Mouse (Mus musculus) T-helper 17 cell (primary cell): ENCODE data around the gene Tfap4.

Experiments used
- in situ Hi-C, 2 experiments: fragments of 300-600 bp; cut with MboI, MseI; formaldehyde crosslinking; loops; 1 replicate in 1 of 2; 2 replicates in 1 of 2; pipeline ENCODE4 v1.15.1; 2025; ENCODE audit warnings: high pct_unique_total_duplicates in 2 of 2

Gene Tfap4

DNA sequence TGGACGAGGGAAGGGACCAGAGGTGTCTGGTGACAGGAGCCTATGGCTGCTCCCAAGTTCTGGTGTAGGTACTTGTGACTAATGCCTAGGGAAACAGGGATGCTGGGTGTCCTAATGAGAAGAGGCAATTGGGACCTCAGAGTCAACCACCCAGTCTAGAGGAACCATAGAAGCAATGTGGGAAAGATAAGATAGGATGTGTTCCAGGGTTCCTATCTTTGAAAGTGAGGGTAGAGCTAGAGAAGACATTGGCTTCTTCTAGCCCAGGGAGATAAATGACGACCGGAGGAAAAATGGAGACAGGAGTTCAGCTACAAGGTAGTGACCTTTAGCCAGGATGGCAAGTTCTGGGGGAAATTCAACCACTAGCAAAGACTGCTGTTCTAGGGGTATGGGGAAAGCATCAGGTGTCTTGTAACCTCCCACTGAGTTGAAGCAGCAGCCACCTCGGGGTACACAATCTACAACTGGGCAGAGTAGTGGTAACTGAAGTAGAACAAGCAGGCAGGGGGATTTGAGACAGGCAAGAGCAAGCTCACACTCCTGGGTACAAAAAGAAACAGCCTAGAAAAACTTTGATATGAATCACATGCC, 38.5 kb downstream of the Tfap4 start:
- in situ Hi-C loops, result no loop called here

DNA sequence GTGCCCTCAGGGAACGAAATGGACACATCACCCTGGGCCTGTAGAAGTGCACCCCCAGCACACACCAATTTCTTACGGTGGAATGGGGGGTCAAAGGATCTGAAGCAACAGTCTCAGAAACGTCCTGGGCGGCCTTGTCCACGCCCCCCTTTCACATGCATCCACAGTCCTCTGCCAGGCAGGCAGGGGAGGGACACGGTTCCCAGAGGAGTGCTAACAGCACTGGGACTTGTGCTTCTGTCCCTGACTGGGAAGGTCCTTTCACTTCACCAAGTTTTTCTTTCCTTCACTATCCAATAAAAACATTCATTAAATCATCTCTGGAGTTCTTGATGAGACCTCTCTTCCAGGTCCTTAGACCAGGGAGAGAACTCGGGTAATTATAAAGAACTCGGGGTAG, 39.0 kb downstream of the Tfap4 start:
- in situ Hi-C loops, result no loop called here

DNA sequence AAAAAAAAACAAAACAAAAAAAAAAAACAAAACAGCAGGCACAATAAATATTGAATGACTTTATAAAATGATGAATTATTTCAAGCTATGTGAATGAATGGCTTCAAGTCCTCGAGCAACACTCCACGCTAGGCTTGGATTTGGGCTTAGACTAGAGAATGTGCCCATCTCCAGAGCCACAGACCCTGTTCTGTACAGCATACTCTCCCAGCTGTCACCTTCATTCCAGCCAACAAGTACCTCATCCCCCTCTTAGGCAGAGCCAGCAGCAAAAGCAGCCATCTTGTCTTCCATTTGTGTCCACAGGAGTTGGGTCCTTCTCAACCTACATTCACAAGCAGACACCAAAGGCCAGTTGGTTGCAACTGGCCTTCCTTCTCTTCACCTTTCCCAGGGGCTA, 39.8 kb downstream of the Tfap4 start:
- in situ Hi-C loops, result no loop called here

DNA sequence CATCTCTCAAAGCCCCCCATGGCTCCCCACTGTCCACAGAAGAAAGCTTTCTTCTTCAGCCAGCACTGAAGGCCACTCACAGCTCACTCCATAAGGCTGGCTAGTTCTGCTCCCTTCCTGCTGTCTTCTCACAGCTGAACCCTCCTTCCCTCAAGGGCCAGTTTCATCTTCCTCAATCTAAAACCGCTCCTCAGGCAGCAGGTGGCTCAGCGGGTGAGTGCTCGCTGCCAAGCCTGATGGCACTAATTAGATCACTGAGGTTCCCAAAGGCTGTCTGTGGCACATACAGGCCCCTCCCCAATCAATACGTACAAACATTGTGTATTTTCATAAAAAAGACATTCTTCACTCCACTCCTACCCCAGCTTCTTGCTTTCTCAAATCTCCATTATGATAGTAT, 40.5 kb downstream of the Tfap4 start:
- in situ Hi-C loops, result no loop called here

DNA sequence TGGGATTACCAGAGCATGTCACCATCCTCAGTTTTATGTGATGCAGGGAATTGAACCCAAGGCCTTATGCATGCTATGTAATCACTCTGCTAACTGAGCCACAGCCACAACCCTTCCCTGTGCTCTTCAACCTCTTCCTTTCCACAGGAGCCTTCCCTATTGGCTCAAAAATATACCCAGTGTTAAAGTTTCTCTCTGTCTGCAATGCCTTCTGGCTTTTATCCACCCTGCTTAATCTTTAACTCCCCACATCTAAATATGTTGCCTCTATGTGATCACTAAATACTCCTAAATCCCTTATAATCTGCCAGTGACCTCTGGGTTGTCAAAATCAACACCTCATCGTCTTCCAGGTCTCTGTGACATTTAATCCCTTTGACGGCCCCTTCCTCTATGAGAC, 41.7 kb downstream of the Tfap4 start:
- in situ Hi-C loops, result no loop called here

DNA sequence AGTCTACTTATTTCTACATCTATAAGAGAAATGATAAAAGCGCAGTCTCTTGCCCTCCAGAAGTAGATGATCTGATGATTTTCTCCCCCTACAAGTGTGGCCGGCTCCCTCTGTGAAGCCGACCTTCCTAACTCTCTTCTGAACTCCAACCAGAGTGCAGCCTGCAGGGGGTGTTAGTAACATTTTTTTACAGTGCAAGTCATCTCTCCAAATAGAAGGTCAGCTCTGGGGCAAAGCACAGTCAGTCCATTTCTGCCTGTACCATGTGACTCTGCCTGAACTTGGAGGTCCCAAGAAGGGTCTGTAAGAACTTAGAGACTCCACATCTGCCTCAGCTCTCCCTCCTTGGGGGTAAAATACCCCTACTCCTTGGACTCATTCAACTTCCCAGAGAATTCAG, 45.3 kb downstream of the Tfap4 start:
- in situ Hi-C loops, result no loop called here

DNA sequence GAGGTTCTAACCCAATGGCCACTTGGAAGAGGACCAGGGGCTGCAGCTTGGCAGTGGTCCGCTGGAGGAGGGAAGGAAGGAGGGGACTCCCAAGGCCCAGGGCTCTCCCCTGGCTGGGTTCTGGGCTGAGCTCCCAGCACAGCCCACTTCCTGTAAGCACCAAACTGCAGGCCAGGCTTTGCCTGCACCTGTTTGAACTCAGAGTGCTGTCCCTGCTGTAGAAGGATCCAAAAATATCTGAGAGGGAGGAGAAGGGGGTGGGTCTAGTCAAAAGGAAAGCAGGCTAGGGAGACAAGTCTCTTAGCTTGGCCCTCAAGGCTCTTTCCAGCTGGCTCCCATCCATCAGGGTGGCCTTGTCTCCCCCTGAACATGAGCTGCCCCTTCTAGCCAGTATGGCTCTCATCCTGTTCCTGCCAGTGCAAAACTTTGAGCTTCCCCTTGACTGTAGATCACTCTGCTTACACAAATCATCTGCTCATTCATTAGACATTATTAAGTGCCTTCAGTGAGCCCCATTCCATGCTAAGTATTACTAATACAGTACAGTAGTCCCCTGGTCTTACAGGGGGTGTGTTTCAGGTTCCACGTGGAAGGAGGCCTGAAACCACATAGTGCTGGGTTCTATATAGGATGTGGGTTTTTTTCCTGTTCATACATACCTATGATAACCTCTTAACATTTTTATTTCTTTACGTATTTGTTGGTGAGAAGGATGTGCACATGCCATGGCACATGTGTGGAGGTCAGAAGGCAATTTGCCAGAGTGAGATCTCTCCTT, 46.8 kb downstream of the Tfap4 start:
- in situ Hi-C loops, result no loop called here

DNA sequence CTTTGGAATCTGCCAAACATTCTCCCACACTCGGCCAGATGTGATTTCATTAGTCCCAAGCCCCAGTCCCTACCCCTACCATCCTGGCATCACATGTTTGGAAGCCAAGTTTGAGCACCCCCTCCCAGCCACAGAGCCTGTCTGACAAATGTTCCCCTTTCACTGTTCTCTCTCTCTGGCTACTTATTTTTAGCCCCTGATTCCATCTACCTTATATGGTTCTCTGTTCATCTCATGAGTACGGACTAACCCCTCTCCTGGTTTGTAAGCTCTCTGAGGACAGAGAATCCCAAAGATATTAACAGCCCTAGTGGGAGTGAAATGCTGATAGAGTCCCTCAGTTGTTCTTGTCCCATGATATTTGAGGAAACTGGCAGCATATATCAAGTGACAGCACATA, 48.3 kb downstream of the Tfap4 start:
- in situ Hi-C loops, result no loop called here

DNA sequence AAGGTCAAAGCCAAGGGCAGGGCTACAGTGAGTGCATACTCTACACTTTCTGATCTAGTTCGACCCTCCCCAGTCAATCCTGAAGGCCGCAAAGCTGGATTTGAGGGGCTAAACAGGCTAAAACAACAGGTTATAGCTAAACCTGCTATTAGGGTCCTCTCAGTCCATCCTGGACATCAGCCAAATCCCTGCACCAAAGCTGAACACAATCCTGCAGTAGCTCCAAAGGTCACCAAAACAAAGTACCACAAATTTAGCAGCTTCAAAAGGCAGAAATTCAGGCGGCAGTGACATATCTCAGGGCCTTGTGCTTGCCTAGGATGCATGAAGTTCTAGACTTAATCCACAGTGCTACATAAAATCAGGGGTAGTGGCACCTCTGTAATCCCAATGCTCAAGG, 53.5 kb downstream of the Tfap4 start:
- in situ Hi-C loops, result no loop called here

DNA sequence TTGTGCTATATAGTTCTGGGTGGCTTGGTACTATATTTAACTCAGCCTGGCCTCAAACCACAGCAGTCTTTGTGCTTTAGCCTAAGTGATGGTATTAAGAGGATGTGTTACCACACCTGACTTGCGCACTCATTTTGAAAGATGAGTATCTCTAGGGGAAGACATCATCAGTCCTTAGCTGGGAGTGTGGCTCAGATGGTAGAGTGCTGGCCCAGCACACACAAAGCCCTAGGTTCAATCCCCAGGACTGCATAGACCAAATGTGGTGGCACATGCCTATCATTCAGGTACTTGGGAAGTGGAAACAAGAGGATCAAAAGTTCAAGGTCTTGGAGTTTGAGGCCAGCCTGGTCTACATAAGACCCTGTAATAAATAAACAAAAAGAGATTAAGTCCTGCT, 56.2 kb downstream of the Tfap4 start:
- in situ Hi-C loops, result no loop called here

DNA sequence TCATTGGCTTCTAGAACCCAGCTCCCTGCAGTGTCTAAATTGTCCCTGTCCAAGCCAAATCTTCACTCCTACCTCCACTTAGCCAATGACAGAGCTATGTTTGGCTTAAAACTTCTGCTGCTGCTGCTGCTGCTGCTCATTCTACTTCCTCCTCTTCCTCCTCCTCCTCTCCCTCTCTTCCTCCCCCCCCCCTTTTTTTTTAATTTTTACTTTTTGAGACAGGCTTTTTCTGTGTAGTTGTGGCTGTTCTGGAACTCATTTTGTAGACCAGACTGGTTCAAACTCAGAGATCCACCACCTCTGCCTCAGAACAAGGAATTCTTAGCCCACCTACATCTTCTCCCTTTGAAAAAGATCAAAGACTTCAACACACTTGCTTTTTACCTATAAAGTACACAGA, 57.1 kb downstream of the Tfap4 start:
- in situ Hi-C loops, result no loop called here

DNA sequence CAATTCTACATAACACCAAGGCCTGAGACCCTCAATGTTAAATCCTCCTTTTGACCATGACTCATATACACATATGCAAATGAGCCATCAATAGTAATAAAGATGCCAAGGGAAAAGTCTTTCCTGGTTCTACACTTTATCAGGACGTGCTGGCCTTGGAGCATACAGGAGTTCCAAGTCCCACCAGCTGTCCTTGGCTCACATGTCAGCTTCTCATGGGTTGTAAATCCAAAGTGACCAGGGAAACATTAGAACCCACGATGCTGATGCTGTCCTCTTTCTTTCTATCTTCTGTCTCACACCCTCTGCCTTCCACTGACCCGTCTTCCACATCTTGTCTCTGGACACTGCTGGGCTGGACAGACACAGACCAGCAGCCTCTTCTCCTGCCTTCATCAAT, 58.0 kb downstream of the Tfap4 start:
- in situ Hi-C loops, result no loop called here

DNA sequence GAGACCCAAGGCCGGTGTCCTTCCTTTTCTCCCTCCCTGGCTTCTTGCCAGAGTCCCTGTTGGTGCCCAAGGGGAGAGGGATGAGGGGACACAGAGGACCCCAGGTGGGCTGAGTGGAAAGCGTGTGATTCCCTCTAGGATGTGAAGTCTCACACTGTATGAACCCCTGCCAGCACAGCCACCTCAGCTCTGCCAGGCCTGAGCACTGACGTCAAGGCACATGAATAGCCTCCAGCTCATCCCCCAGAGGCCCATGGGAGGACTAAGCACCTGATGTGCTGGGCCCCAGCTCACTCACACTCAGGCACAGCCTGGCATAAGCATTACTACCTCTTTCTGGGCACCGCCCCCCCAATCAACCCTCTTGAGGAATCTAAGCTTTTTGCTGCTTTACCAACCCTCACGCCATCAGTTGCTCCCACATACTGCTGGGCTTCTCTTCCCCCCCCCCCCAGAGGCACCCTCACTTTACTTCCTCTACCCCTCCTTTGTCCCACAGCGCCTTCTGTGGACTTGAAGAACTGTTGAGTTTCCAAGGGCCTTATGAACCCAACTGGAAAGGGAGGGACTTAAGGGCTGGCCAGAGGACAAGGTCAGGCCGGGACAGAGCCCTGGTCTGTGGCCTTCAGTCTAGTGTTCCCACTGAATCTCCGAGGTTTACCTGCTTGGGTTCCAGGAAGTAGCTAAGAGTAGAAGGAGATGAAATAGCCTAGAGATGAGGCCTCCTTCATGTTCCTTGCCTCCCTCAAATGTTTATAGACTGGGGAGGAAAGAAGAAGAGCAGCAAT, 58.9 kb downstream of the Tfap4 start:
- in situ Hi-C loops, result no loop called here

DNA sequence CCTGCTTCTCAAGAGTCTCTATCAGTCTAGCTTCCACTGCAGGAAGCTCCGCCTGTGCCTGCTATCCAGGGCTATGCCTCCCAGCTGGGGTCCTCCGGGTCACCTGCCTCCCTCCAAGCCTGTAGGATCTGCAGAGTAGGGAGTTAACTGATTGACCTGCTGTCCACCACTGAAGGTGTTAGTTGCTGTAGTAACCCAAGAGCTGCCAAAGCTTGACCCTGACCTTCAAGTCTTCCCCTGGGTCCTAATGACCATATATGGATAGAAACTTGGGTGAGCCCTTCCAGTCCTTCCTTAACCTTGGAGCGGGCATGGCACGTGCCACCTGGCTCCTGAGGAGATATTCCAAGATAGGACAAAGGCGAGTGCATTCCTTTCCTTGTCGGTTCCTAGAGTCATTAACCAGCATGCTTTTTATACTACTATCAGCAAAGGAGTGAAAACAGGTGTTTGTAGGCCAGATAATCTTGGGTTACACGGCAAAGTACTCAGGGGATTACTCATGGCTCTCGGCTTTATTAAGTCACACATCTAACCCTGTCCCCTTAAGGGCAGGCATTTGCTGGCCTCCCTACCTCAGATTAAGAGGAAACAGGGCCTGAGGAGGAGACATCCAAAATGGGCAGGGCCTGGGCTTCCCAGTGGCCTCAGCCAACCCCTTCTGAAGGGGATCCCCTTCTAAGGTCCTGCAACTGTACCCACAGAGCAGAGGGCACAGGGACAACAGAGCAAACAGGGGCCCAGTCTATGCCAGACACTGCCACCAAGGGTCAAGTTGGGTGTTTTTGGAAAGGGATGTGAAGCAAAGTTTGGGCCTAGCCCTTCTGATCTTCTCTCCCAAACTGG, 61.7 kb downstream of the Tfap4 start:
- in situ Hi-C loops, result no loop called here

DNA sequence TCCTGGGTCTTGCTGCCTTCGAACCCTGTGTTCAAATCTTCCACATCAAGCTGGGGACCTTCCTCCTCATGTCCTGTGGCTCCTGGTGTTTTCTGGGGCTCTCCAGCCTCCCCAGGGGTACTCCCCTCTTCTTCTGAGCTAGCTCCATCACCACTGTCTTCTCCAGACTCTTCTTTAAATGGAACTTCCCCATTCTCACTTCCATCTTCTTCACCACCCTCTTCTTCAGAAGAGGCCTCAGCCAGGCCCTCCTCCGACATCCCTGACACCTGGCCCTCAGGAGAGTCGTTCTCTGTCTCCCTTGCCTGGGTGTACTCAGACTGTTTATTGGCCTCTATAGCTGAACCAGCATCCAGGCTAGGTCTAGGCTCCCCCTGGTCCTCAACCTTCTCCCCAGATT, 63.2 kb downstream of the Tfap4 start:
- in situ Hi-C loops, result no loop called here

DNA sequence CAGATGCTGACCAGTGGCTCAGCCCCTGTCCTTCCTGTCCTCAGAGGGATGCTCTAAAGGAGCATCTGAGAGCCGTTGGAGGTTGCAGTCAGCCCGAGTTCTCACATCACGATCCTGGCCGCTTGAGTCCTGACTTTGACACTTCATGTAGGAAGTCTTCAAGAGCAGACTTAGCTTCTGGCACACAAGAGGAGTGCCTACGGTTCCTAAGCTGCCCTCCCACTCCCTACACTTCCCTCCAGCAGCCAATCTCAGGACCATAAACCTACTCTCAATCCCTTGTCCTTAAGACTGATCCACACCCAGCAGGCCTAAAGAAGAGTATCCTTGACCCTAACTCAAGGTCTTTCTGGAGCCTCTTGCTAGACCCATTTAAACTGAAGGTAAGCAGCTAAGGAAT, 63.8 kb downstream of the Tfap4 start:
- in situ Hi-C loops, result no loop called here
